Mouse (Mus musculus) liver, postnatal 0 days (tissue): ENCODE results near the gene Nrp2.

Experiments
- CTCF ChIP-seq: sonication (generic); IDR thresholded peaks from 2 replicates; pipeline ENCODE4 v1.5.1; 2016; ENCODE audit warnings: antibody characterized with exemption, low read depth
- EP300 ChIP-seq: IDR thresholded peaks from 2 replicates; pipeline ENCODE4 v1.6.1; 2016; ENCODE audit warnings: antibody characterized with exemption, low read depth, mild to moderate bottlenecking

- TF ChIP-seq EP300 (no peak), CTCF (no peak)
These were observed 126.8 kb downstream of the Nrp2 start for GRCm38 (mm10) chr1:62829690-62830417.
